Mouse (Mus musculus) lung, adult 2 months (tissue): ENCODE measurements around the gene Gm20388.

ENCODE experiments used
- CTCF ChIP-seq: fragments of 200-500 bp; IDR thresholded peaks from 2 replicates; pipeline ENCODE4 v1.5.1; 2011; ENCODE audit warnings: mild to moderate bottlenecking, low read length, control low read depth; ENCODE audit not compliant: insufficient read depth
- POLR2A ChIP-seq: fragments of 200-500 bp; IDR thresholded peaks from 2 replicates; pipeline ENCODE4 v1.6.1; 2011; ENCODE audit warnings: low read depth, mild to moderate bottlenecking, control low read depth, low read length, borderline replicate concordance; ENCODE audit errors: extremely low read depth

DNA sequence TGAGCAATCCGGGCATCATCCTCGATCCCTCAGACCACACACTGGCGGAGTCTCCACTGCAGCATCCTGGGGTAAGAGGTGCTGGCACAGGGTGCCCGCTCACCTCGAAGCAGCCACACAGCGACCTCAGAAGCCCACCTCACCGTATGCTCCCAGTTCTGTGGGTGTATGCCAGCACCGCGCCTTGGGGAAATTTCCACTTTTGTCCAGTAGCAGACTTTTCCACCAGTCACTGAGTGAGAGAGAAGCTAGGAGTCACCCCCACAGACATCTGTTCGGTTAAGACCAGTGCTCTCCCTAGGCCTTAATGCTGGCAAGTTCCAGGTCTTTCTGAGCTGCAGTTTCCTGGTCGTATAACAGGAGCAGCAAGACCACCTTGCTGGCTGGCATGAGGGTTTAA is 1458.7 kb downstream of the Gm20388 start:
- TF ChIP-seq POLR2A (no peak), CTCF (no peak)
